Mouse (Mus musculus) induced T-regulatory cell, adult 2 months (primary cell): ENCODE measurements at regions not wholly inside any gene's neighbourhood (a gene's known extent, or its start where the extent isn't known, plus 50 kb on each side); places are given as distances from the start of the nearest gene placed in this dataset.
"Not testable (repeated sequence)": the region's sequence is repeated elsewhere in the genome, so short reads cannot be mapped to it uniquely, and the experiment has no call there.

Source experiments
- DNase-seq: peaks from one replicate; pipeline ENCODE4 v3.0.0-alpha.2; 2012; ENCODE audit warnings: low read depth

GRCm38 (mm10) chr14:15061966-15062860 lies 259.0 kb downstream of the Nek10 start:
- DNase-seq = no peak

GRCm38 (mm10) chr14:15062861-15063418 lies 259.7 kb downstream of the Nek10 start:
- DNase-seq = peak; percentile 22

- DNase-seq = no peak
Observed at GRCm38 (mm10) chr14:15064991-15065525, 261.8 kb downstream of the Nek10 start.

GRCm38 (mm10) chr14:15075877-15076276 lies 272.7 kb downstream of the Nek10 start:
- DNase-seq = no peak

- no peak for DNase-seq
Observed at GRCm38 (mm10) chr14:15082889-15083288, 279.7 kb downstream of the Nek10 start.

GRCm38 (mm10) chr14:15083812-15084211 lies 280.6 kb downstream of the Nek10 start:
- no peak for DNase-seq

GRCm38 (mm10) chr14:15087061-15087460 lies 283.8 kb downstream of the Nek10 start:
- DNase-seq = no peak

- no peak for DNase-seq
Observed at GRCm38 (mm10) chr14:15096865-15097264, 293.6 kb downstream of the Nek10 start.

- DNase-seq = peak; percentile 20
Observed at GRCm38 (mm10) chr14:15099909-15100308, 296.7 kb downstream of the Nek10 start.

GRCm38 (mm10) chr14:15107795-15108321 lies 304.6 kb downstream of the Nek10 start:
- DNase-seq = no peak

GRCm38 (mm10) chr14:15119745-15120144 lies 316.5 kb downstream of the Nek10 start:
- no peak for DNase-seq

- DNase-seq = no peak
Observed at GRCm38 (mm10) chr14:15128157-15128556, 310.6 kb downstream of the Lrrc3b start.

- not testable (repeated sequence) for DNase-seq
Observed at GRCm38 (mm10) chr14:15140871-15141270, 297.9 kb downstream of the Lrrc3b start.

GRCm38 (mm10) chr14:15142839-15143238 lies 295.9 kb downstream of the Lrrc3b start:
- no peak for DNase-seq

GRCm38 (mm10) chr14:15148516-15148915 lies 290.3 kb downstream of the Lrrc3b start:
- no peak for DNase-seq
